Mouse (Mus musculus) kidney, adult 18-20 months (tissue): ENCODE results near the gene Kcnn4.

Experiments used
- DNase-seq: peaks from one replicate; pipeline ENCODE4 v3.0.0; 2021

The Kcnn4 gene

GRCm38 (mm10) chr7:24366716-24367632 lies 3.1 kb upstream of the Kcnn4 start:
- DNase-seq: no peak

DNA sequence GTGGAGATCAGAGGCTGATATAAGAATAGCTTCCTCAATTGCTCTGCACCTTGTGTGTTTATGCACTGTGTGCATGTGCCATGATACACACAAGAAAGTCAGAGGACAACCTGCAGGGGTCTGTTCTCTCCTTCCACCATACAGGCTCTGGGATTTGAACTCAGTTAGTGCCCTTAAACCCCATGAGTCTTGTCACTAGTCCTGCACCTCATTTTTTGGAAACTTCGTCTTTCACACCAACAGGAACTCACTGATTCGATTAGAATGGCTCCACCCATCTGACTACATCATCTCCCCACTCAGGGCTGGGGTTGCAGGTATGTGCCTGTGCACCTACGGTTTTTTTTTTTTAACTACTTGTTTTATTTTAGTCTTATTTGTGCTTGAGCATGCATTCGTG lies 1.8 kb upstream of the Kcnn4 start:
- no peak for DNase-seq

DNA sequence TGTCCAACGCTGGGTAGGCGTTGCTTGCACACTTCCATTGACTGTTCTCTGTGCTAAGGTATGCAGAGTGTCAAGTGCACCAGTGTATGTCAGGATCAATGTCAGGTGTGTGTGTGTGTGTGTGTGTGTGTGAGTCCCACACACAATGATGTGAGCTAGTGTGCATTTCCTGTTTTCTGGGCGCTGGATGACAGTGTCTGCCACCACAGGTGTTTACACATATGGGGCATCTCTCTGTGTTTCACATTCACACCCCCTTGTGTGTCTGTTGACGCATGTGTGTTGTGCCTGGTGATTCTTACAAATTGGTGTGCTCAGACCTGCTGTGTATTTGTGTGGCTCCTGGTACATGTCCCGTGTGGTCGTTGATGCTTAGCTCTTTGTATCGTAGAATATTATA lies 1.1 kb upstream of the Kcnn4 start:
- no peak for DNase-seq

GRCm38 (mm10) chr7:24371012-24371808 lies 1.1 kb downstream of the Kcnn4 start:
- no peak for DNase-seq

DNA sequence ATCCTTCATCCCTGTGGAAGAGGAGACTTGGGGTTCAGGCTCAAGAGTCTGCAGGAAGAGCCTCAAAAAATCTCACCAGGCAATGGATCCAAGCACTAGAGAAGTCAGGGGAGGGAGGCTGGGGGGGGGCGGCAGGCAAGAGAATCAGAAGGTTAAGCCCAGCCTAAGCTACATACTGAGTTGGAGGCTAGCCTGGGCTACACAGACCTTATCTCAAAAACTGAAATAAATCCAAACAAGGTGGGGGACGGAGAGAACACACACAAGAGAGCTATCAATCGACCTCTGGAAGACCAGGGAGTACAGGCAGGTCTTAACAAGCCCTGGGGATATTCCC lies 1.7 kb downstream of the Kcnn4 start:
- DNase-seq: no peak

DNA sequence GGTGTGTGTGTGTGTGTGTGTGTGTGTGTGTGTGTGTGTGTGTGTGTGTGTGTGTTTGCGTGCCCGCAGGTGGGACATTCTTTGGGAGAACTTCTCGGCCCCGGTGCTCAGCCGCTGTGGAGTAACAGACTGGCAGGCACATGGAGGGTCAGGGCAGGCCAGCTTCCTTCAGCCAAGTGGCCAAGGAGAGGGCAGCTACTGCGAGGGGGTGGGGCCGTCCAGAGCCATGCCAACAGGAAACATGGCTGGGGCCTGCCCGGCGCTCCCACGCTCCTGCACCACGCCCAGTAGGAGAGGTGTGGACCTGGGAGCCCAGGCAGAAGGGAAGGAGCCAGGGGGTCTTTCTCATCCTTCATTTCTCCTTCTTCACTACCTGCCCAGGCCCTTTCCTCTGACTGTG lies 2.2 kb downstream of the Kcnn4 start:
- DNase-seq: no peak

GRCm38 (mm10) chr7:24372786-24373185 lies 2.7 kb downstream of the Kcnn4 start:
- no peak for DNase-seq

DNA sequence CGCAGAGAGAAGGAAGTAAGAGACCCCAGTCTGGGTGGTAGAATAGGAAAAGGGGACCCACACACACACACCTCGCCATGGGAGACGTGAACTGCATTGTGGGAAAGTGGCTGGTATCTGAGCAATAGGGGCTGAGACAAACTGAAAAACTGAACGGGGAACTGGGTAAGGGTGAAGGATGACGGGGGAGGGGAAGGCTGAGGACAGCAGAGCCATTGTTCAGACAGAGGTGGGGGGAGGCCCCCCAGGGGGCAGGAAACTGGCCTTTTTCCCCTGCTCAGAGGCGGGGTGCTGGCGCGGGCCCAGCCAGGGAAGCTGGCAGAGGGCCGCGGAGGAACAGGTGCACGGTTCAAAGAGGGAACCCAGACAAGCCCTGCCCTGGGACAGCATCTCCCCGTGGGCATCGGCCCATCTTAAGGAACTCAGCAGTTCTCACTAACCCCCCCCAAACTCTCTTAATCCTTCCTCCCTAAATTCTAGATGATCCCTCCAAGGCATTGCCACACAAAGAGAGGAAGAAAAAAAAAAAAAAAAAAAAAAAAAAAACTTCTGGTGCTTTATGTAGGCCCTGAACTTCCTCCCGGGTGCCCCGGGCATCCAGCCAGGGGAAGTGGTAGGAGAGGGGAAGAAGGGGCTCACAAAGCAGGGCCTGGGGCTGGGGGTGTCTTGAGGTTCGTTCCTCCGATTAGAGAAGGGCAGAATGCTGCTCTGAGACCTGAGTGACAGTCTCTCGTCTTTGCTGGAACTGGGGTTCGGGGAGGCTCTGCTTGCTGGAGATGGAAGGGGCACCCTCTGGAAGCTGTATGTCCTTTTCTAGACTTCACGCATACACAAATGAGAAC lies 3.7 kb downstream of the Kcnn4 start:
- DNase-seq: peak; percentile 27

GRCm38 (mm10) chr7:24376456-24376855 lies 6.4 kb downstream of the Kcnn4 start:
- no peak for DNase-seq

- no peak for DNase-seq
These were observed 7.2 kb downstream of the Kcnn4 start for GRCm38 (mm10) chr7:24377091-24377865.

DNA sequence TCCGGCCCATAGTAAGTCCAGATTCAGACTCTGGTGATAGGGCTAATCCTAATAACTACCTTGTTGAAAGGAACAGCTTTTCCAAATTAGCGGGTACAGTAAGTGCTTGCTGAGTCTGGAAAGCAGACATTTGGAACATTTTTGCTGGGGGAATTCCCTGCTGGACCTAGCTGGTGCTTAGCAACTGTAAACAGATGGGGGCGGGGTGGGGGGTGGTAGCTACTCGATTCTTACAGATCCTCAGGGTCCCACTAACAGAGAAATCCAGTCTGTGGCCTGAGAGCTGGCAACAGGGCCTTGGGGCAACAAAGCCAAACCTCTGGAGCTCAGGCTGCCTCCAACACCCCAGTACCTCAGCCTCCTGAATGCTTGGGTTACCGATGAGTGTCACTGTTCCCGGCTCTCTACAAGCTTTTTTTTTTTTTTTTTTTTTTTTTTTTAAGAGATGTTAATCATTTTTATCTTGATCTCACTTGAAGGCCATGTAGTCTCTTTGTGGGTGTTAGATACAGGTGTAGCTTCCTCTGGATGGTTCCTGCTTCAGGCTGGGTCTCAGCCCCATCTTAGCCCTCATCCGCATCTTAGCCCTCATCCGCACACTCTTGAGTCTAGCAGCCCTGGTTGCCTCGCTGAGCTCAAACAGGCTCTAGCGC lies 8.1 kb downstream of the Kcnn4 start:
- DNase-seq: no peak

DNA sequence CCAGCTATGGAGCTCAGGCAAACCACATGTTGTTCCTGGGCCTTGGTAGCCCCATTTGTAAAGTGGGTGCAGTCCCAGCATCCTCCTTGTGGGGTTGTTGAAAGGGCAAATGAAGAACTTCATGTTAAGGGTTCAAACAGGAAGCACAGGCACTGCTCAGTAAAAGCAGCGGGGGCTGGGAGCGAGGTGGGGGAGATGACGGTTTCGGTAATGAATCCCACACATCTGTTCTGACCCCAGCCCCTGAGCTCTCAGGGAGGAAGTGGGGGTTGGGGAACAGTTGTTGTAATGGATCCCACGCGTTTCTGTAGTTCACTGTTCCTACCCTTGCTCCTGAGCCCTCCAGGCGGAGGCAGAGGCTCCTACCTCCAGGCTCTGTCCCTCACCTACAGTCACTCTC lies 9.9 kb downstream of the Kcnn4 start:
- no peak for DNase-seq

GRCm38 (mm10) chr7:24380370-24380769 lies 10.3 kb downstream of the Kcnn4 start:
- DNase-seq: no peak

DNA sequence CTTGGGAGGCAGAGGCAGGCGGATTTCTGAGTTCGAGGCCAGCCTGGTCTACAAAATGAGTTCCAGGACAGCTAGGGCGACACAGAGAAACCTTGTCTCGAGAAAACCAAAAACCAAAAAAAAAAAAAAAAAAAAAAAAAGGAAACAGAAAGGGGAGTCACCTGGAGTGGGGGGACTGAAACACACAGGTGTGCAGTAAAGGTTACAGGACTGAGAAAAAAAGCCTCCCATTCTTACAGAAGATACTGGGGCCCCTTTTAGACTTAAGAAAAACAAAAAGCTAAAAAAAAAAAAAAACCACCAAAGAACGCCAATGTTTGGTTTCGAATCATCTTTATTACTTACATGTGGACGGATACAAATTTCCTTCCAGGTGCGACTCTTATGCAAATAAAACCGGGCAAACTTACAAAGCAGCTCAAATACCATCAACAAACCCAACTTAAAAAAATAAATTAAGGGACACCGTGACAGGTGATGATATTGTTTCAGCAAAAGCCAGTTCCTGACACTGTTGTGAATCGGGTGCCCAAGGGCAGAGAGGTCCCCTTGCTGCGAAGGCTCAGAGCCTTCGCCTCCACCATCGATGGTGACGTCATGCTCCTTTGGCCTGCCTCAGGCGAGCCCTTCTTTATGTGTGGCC lies 12.8 kb downstream of the Kcnn4 start:
- no peak for DNase-seq

- DNase-seq: no peak
These were observed 14.0 kb downstream of the Kcnn4 start for GRCm38 (mm10) chr7:24384070-24384469.

DNA sequence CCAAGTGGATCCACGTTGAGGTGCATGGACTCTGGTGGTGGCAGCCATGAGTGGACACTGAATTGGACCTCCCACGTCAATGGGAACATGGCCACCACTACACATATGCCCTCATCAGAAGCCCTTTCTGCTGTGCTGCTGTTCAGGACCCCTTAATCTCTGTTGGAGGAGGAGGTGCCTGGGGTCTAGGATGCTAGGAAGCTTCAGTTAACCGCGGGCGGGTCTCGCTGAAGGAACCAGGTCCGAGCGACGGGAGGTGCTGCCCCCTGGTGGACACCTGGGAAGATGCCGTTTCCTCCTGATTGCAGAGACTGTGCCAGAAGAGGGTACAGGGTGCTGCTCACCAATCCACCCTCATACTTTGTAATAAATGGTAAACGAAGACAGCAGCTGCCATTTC lies 14.8 kb downstream of the Kcnn4 start:
- peak; percentile 70 for DNase-seq

DNA sequence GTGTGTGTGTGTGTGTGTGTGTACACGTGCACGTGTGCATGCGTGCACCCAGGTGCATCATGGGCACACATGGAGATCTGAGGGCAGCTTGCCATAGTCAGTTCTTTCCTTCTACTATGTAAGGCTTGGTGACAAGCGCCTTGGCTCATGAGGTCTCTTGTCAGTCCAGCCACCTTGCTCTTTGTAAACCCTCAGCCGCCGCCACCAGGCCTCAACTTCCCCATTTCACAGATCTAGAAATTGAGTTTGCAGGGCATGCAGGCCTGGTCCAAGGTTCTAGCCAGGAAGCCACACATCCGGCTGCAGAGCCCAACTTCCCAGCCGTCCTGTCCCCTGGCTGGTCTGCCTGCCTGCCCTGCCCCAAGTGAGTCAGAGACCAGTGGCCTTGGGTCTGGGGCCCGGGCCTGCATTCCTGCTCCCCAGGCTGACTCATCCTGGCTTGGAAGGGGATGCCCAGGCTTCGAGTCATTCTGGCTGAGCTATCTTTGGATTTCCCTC lies 17.0 kb downstream of the Kcnn4 start:
- no peak for DNase-seq

- DNase-seq: no peak
These were observed 19.6 kb downstream of the Kcnn4 start for GRCm38 (mm10) chr7:24389516-24390187.

DNA sequence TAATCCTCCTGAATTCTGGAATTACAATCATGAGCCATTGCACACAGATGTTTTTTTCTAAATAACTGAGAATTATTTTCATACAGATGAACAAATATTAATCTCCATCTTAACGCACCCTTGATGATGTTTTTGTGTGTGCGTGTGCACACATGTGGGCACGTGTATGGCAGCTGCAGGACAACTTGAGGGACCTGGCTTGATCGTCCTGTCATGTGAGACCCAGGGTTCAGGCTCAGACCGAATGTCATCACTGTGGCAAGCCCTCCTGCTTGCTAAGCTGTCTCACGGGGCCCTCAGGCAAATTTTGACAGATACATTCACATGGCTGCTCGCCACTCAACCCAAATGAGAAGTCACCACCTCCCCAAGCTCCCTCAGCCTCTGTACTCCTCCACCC lies 20.4 kb downstream of the Kcnn4 start:
- DNase-seq: no peak

DNA sequence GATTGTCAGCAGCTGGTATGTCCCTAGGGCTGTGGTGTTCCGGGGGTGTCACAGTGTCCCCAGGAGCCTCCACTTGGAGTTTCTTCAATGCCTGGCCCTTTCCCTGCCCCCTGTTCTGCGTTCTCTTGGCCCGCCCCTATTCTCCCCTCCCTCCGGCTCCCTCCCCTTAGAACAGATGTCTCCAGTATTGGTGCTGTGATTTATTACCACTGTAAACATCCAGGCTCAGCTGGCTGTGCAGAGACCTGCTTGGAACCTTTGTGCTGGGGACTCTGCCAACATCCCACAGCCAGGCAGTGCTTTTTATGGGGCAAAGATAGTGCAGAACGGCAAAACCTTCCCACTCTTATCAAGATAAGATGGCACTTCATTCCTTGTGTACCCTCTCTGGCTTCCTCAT lies 21.0 kb downstream of the Kcnn4 start:
- DNase-seq: no peak

GRCm38 (mm10) chr7:24391687-24392086 lies 21.6 kb downstream of the Kcnn4 start:
- no peak for DNase-seq
